Mouse (Mus musculus): Measurements from ENCODE around the gene Cit.

- TF ChIP-seq CTCF (IDR thresholded peaks at IDR 0.05; ENCODE audit: control insufficient read depth, insufficient read depth, insufficient replicate concordance, low read depth, low read length) (no peak), POLR2A (IDR thresholded peaks at IDR 0.05; ENCODE audit: control insufficient read depth, low read depth, low read length) (no peak)
These were observed 174.3 kb downstream of the Cit start for GRCm38 (mm10) chr5:116019371-116019770.

Data from testis, adult 2 months (tissue).